Comparison of ENCODE assay signal across 9 mouse cellular contexts in genomic region chr9:122534121-122534814, GRCm38 (mm10).
DNase-seq lines count a peak whose midpoint lies in the region; ATAC-seq and TF ChIP-seq lines count a peak whose summit lies in the region.
"Had no signal": no experiment of that assay in that cellular context is flagged by ENCODE, and none has a peak within 500 bp of the region (broad histone marks: within the 10 kb centered on the region; RNA-seq: fewer than 3 reads in every experiment).

No protein-coding gene starts in this region.

- ATAC-seq in lung, postnatal 0 days = no peak

- H3K4me3 ChIP-seq in lung, postnatal 0 days (ENCODE audit: low read depth, low read length) = no peak overlapping the region
- H3K4me3 ChIP-seq in left cerebral cortex, adult 2 months = peak overlapping the region; percentile 14; the same call in 1 of the 2 replicates

- H3K9ac ChIP-seq in lung, postnatal 0 days (replicated peaks; ENCODE audit: low read depth) = no peak overlapping the region
- H3K9ac ChIP-seq: liver, embryonic 14.5 days had no signal

- no peak for TF ChIP-seq CTCF in lung, postnatal 0 days (IDR thresholded peaks at IDR 0.05)
- no peak for TF ChIP-seq CTCF in left cerebral cortex, adult 2 months (IDR thresholded peaks at IDR 0.05)

- WGBS in lung, postnatal 0 days = 28% methylated on average over 15 of the region's 15 CpGs

- H3K4me1 ChIP-seq in lung, postnatal 0 days (ENCODE audit: insufficient read depth, low read depth, low read length) = no peaks in the 10 kb centered on the region

- no peaks in the 10 kb centered on the region for H3K9me3 ChIP-seq in lung, postnatal 0 days (ENCODE audit: low read length)

- TF ChIP-seq EP300 in lung, postnatal 0 days (IDR thresholded peaks at IDR 0.05) = no peak

- intact Hi-C loops in left cerebral cortex, adult 2 months (cut with DNase I) = loop anchor here (2.0 kb wide), 2 partner anchors 19 to 35 kb away; no protein-coding TSS in a partner anchor

- no peaks in the 10 kb centered on the region for H3K36me3 ChIP-seq in lung, postnatal 0 days (ENCODE audit: insufficient read depth, low read length)

- no peak overlapping the region for H3K27ac ChIP-seq in lung, postnatal 0 days (ENCODE audit: low read length)
- peak overlapping the region; percentile 67 for H3K27ac ChIP-seq in left cerebral cortex, adult 2 months
- H3K27ac ChIP-seq: liver, embryonic 14.5 days had no signal

- DNase-seq in adrenal gland, postnatal 10 days = peak; percentile 12
- no peak for DNase-seq in adrenal gland, adult 18-20 months (ENCODE audit: low spot score in 2 of 2)
- peak; percentile 13 to 44 for DNase-seq in lung, postnatal 4 days
- no peak for DNase-seq in lung, postnatal 0 days (ENCODE audit: low spot score)
- DNase-seq in left cerebral cortex, adult 2 months (ENCODE audit: extremely low spot score in 1 of 2, low spot score in 2 of 2) = peak; percentile 44 to 56
- DNase-seq in right cerebral cortex, postnatal 14 days = peak; percentile 60
- no peak for DNase-seq in urinary bladder, postnatal 10 days (ENCODE audit: low spot score)
- DNase-seq in gastrocnemius, adult 8-10 months (ENCODE audit: low spot score in 2 of 2) = no peak

- H3K4me2 ChIP-seq in lung, postnatal 0 days (replicated peaks; ENCODE audit: low read depth, low read length) = no peak overlapping the region

- H3K27me3 ChIP-seq in lung, postnatal 0 days (replicated peaks; ENCODE audit: insufficient read depth, low read length) = no peaks in the 10 kb centered on the region

Comparison
In these comparisons a context has a peak if more than half of its experiments do, and no peak if none do; other contexts are left out.
1. DNase-seq: peak in adrenal gland, postnatal 10 days (single experiment), lung, postnatal 4 days (2 of 2), left cerebral cortex, adult 2 months (2 of 2) and right cerebral cortex, postnatal 14 days (single experiment); none in adrenal gland, adult 18-20 months (0 of 2), lung, postnatal 0 days (single experiment), urinary bladder, postnatal 10 days (single experiment) and gastrocnemius, adult 8-10 months (0 of 2).